Mouse (Mus musculus) cortical plate, adult 2 months (tissue): ENCODE data around the gene Xndc1.

Experiments used
- CTCF ChIP-seq: fragments of 200-500 bp; IDR thresholded peaks from 2 replicates; pipeline ENCODE4 v1.5.1; 2011; ENCODE audit warnings: mild to moderate bottlenecking, control low read depth, low read length; ENCODE audit not compliant: insufficient read depth; ENCODE audit errors: extremely low read depth
- POLR2A ChIP-seq: fragments of 200-500 bp; IDR thresholded peaks from 2 replicates; pipeline ENCODE4 v1.6.1; 2011; ENCODE audit warnings: mild to moderate bottlenecking, low read length, control low read depth; ENCODE audit not compliant: insufficient read depth; ENCODE audit errors: extremely low read depth

- TF ChIP-seq CTCF (no peak), POLR2A (no peak)
Observed at GRCm38 (mm10) chr7:102084041-102084696, 18.9 kb downstream of the Xndc1 start.
